Mouse (Mus musculus) E14TG2a.4 (cell line): ENCODE measurements around the gene Oard1.

Source experiments
- H3K27me3 ChIP-seq: 2 replicates; pipeline ENCODE4 v1.6.1; 2014; ENCODE audit warnings: low read length, control low read depth; ENCODE audit not compliant: insufficient read depth
- H3K36me3 ChIP-seq: 2 replicates; pipeline ENCODE4 v1.6.1; 2014; ENCODE audit warnings: low read length, control low read depth; ENCODE audit not compliant: insufficient read depth
- H3K4me1 ChIP-seq: replicated peaks from 2 replicates; pipeline ENCODE4 v1.6.1; 2014; ENCODE audit warnings: low read depth, low read length, control low read depth
- H3K4me3 ChIP-seq: replicated peaks from 2 replicates; pipeline ENCODE4 v1.5.1; 2014; ENCODE audit warnings: mild to moderate bottlenecking, low read length
- H3K9me3 ChIP-seq: 2 replicates; pipeline ENCODE4 v1.6.1; 2014; ENCODE audit warnings: low read length, control low read depth
- CTCF ChIP-seq: conservative IDR thresholded peaks from 2 replicates; pipeline ENCODE4 v1.5.1; 2014; ENCODE audit warnings: low read length
- NANOG ChIP-seq: IDR thresholded peaks from 2 replicates; pipeline ENCODE4 v1.6.1; 2014; ENCODE audit warnings: borderline replicate concordance, low read length, mixed read lengths
- POU5F1 ChIP-seq: IDR thresholded peaks from 2 replicates; pipeline ENCODE4 v1.6.1; 2014; ENCODE audit warnings: low read length, borderline replicate concordance

Oard1 gene

DNA sequence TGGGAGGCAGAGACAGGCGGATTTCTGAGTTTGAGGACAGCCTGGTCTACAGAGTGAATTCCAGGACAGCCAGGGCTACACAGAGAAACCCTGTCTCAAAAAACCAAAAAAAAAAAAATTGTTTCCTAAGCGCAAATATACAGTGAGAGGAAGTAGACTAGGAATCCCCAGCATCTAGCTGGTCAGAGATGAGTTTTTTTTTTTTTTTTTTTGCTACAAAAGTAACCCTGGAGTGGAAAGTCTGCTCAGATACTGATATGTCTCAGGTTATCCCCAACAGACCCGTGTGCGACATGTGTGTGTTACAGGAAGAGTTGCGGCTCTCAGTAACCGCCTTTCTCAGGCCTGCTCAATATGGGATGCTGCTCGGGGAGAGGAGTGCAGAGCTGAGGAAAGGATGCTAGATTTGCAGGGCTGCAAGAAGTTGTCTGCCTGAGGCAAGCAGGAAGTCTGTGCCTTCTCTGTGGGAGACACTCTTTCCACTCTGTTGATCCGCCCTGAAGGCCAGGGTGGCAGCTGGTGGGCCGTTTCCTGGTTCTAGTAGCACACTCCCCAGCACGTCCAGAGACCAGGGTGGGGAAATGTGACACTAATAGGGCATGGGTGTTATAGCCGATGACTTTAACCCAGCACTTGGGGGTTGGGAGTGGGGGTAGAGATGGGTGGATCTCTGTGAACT lies 18.2 kb downstream of the Oard1 start:
- H3K27me3 ChIP-seq: no peaks in the 10 kb centered on the region
- no peaks in the 10 kb centered on the region for H3K9me3 ChIP-seq
- peak overlapping the region; percentile 10; the same call in 1 of the 2 replicates for H3K4me3 ChIP-seq
- no peak for TF ChIP-seq CTCF
- TF ChIP-seq NANOG: no peak
- no peak for TF ChIP-seq POU5F1
- no peaks in the 10 kb centered on the region for H3K36me3 ChIP-seq
- H3K4me1 ChIP-seq: peaks cover 96% of the 10 kb centered on the region

DNA sequence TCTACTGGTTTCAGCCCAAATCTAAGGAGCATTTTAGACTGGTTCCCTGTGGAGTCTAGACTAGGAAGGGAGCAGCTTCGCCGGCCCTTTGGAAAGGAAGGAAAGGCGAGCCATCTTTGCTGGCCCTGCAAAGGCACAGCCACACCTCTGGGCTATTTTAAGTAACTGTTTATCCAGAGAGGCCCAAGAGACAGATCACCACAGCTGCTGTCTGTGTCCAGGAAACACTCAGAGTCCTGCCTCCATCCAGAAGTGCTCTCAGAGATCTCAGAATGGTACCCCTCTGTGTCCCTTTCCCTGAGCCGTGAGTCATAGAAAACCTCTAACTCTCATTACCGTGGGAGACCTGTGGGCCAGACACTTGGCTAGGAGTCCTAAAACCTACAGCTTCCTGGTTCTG lies 20.6 kb downstream of the Oard1 start:
- Histone ChIP-seq H3K4me3 (no peak overlapping the region), H3K27me3 (no peaks in the 10 kb centered on the region), H3K9me3 (no peaks in the 10 kb centered on the region), H3K4me1 (peaks cover 97% of the 10 kb centered on the region), H3K36me3 (no peaks in the 10 kb centered on the region)
- TF ChIP-seq POU5F1: no peak
- no peak for TF ChIP-seq CTCF
- no peak for TF ChIP-seq NANOG

DNA sequence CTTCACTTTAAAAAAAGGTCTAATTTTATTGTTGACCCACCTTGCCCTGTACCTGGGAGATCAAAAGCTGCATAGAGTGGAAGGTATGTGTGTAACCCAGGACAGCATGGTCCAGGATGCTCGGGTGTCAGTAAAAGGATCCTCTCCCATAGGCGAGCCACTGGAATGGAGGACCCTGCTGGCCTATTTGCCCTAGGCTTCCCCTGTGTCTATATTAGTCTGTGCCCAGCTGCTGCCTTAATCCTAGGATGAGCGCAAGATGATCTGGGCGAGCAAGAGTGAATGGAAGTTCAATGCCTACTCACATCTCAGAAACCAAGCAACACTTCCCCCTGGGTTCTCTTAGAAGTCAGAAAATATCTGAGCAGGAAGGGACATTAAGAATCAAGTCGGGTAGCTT lies 21.2 kb downstream of the Oard1 start:
- Histone ChIP-seq H3K36me3 (no peaks in the 10 kb centered on the region), H3K4me1 (peaks cover 97% of the 10 kb centered on the region), H3K9me3 (no peaks in the 10 kb centered on the region), H3K4me3 (peak overlapping the region; percentile 35; the same call in 1 of the 2 replicates), H3K27me3 (no peaks in the 10 kb centered on the region)
- TF ChIP-seq POU5F1 (no peak), CTCF (no peak), NANOG (no peak)

DNA sequence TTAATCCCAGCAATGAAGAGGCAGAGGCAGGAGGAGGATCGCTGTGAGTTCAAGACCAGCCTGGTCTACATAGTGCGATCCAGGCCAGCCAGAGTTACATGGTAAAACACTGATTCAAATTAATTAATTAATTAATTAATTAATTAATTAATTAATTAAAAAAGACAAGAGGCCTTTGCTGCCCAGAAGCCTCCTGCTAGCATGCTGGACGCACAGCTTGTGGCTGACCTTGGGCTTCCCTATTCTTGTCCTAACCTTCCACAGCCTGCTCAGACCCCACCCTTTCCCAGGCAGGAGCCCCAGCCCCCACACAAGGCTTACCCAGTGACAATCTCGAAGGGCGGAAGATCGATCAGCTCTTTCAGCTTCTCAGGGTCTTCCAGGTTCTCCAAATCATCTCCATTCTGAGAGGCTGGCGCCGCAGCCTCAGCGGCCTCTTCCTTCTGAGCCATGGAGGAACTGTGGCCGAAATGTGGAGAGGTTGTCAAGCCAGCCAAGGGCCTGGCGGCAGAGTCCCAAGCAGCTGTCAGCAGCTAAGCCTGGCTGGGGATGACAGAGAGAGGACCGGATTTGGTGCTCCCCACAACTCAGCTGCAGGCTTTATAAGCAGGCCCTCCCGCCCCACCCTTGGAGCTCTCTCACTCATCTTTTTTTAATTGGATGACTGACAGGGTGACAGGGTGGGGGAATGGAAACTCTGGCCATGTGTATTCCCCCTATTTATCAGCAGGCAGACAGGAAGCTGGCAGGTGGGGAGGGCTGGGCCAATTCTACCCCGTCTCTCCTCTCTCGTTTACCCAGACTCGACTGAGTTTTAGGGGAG lies 22.6 kb downstream of the Oard1 start, which contains the start of gene Apobec2:
Gene Apobec2 (minus strand): TSS at position 773 of the 823 bp plus-strand sequence.
- Histone ChIP-seq H3K36me3 (no peaks in the 10 kb centered on the region), H3K9me3 (no peaks in the 10 kb centered on the region), H3K4me3 (peak within 1 kb of the TSS; percentile 65), H3K4me1 (peaks cover 98% of the 10 kb centered on the region), H3K27me3 (no peaks in the 10 kb centered on the region)
- TF ChIP-seq NANOG: no peak
- no peak for TF ChIP-seq CTCF
- TF ChIP-seq POU5F1: no peak

DNA sequence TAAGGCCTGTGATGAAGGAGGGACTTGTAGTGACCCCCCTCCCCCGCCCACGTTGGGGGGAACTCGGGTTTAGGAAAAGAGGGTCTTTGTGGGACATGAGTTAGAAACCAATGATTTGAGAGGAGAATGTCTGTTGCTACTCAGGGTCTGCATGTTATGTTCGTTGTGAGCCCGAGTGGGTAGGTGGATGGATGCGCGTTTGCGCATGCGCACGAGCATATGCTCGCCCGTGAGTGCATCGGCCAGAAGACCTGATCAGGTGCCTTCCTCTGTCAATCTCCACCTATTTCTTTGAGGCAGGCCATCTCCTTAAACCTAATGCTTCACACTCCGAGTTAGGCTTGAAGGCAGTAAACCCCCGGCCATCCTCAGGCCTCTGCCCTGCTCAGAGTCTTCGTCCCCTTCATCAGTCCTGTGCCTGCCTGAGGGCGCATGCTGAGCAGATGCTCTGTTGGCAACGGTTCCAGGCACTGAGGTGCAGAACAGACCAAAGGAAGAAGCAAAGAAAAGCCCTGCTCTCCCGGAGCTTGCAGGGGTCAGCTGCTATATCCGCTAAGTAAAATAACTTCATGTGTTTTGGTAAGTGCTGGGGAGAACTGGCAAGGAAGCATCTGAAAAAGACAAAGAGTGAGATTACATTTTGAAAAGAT lies 23.3 kb downstream of the Oard1 start:
- Histone ChIP-seq H3K36me3 (no peaks in the 10 kb centered on the region), H3K9me3 (no peaks in the 10 kb centered on the region), H3K4me1 (peaks cover 98% of the 10 kb centered on the region), H3K4me3 (peak overlapping the region; percentile 23; the same call in 1 of the 2 replicates), H3K27me3 (no peaks in the 10 kb centered on the region)
- TF ChIP-seq POU5F1: no peak
- no peak for TF ChIP-seq NANOG
- no peak for TF ChIP-seq CTCF

DNA sequence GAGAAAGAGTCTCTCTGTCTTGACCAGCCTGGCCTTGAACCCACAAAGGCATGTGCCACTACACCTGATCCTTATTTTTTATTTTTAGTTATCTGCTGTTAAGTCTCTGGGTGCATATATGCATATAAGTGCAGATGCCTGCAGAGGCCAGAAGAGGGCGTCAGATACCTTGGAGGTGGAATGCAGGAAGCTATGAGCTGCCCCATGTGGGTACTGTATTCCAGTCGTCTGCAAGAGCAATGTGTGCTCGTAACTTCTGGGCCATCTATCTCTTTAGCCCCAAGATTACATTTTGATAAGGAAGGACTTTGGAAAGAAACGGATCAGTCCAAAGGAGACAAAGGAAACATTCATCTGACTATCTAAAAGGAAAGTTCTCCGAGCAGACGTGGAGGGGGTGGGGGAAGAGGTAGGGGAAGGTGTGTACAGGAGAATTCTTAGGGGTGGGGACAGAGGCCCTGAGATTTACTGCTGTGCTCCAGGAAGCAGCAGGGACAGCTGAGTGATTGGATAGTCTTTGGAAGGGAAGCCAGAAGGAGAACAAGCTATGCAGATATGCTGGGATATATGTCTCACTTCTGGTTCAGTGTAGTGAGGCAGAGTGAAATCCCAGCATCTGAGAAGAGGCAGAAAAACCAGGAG lies 24.0 kb downstream of the Oard1 start:
- Histone ChIP-seq H3K4me1 (peaks cover 93% of the 10 kb centered on the region), H3K36me3 (no peaks in the 10 kb centered on the region), H3K27me3 (no peaks in the 10 kb centered on the region), H3K9me3 (no peaks in the 10 kb centered on the region), H3K4me3 (no peak overlapping the region)
- TF ChIP-seq NANOG (no peak), CTCF (peak; percentile 53)

DNA sequence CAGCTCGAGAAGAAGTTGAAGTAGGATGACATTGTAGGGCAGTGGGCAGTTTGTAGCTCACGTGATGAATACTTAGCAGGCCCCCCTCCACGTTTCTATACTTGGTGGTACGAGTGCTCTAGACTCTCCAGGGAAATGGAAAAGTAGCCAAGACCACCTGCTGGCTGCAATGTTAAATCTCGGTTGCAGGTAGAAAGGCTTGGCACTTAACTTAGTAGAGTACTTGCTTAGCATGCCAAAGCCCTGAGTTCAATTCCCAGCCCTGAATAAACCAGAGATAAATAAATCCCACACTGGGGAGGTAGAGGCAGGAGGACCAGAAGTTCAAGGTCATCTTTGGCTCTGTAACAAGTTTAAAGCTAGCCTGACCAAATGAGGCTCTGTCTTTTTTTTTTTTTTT lies 24.7 kb downstream of the Oard1 start:
- Histone ChIP-seq H3K9me3 (no peaks in the 10 kb centered on the region), H3K27me3 (no peaks in the 10 kb centered on the region), H3K4me1 (peaks cover 91% of the 10 kb centered on the region), H3K4me3 (no peak overlapping the region), H3K36me3 (no peaks in the 10 kb centered on the region)
- TF ChIP-seq CTCF: no peak
- no peak for TF ChIP-seq POU5F1
- TF ChIP-seq NANOG: no peak

DNA sequence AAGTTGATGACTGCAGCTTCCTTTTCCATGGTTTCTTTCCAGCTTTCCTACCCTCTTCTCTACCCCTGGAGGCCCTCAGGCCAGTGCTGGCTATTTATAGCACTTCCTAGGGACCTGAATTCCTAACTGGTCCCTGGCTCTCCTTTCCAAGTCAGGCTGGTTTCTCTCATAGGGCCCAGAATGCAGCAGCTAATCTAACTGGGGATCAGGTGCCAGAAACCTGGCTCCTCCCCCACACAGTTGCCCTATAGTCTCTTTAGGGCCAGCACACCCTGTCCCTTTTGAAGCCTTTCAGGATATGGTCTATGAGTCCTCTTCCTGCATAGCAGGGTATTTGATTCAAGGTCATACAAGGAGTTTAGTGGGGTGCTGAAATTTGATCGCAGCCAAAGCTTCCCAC lies 26.7 kb downstream of the Oard1 start:
- H3K9me3 ChIP-seq: no peaks in the 10 kb centered on the region
- no peaks in the 10 kb centered on the region for H3K27me3 ChIP-seq
- TF ChIP-seq POU5F1 (no peak), CTCF (no peak), NANOG (no peak)
- peaks cover 72% of the 10 kb centered on the region for H3K4me1 ChIP-seq
- H3K4me3 ChIP-seq: no peak overlapping the region
- no peaks in the 10 kb centered on the region for H3K36me3 ChIP-seq
